Mouse (Mus musculus) testis, adult 2 months (tissue): Measurements from ENCODE around the gene Rangap1. TPM values are rescaled to one million over a fixed set of nuclear protein-coding genes. Genes with fewer than 3 reads are reported as not detected.

Experiments
- H3K27ac ChIP-seq: fragments of 200-500 bp; 2 replicates; pipeline ENCODE4 v1.5.1; 2012; ENCODE audit warnings: low read depth, low read length; ENCODE audit not compliant: control insufficient read depth, insufficient read depth
- H3K27me3 ChIP-seq: fragments of 200-500 bp; 2 replicates; pipeline ENCODE4 v1.6.1; 2012; ENCODE audit warnings: mild to moderate bottlenecking, low read length, moderate library complexity; ENCODE audit not compliant: control insufficient read depth, insufficient read depth
- H3K36me3 ChIP-seq: fragments of 200-500 bp; 2 replicates; pipeline ENCODE4 v1.6.1; 2012; ENCODE audit warnings: mild to moderate bottlenecking, low read length; ENCODE audit not compliant: control insufficient read depth, insufficient read depth
- H3K4me1 ChIP-seq: fragments of 200-500 bp; 2 replicates; pipeline ENCODE4 v1.6.1; 2012; ENCODE audit warnings: low read length; ENCODE audit not compliant: control insufficient read depth, insufficient read depth
- H3K4me3 ChIP-seq: fragments of 200-500 bp; 2 replicates; pipeline ENCODE4 v1.5.1; 2012; ENCODE audit warnings: low read depth, mild to moderate bottlenecking, low read length, moderate library complexity, mixed read lengths; ENCODE audit not compliant: control insufficient read depth
- CTCF ChIP-seq: fragments of 200-500 bp; IDR thresholded peaks from 2 replicates; pipeline ENCODE4 v1.5.1; 2012; ENCODE audit warnings: low read depth, mild to moderate bottlenecking, inconsistent platforms, low read length, moderate library complexity; ENCODE audit not compliant: control insufficient read depth, insufficient read depth, insufficient replicate concordance
- POLR2A ChIP-seq: fragments of 200-500 bp; IDR thresholded peaks from 2 replicates; pipeline ENCODE4 v1.6.1; 2012; ENCODE audit warnings: low read depth, mild to moderate bottlenecking, inconsistent platforms, low read length, moderate library complexity; ENCODE audit not compliant: control insufficient read depth
- polyA plus RNA-seq: library from polyadenylated mRNA; depleted of rRNA; stranded (reverse); fragments of >200 nt; gene quantifications from 2 replicates; pipeline ENCODE4 v1.2.3, GENCODE M21; 2012

Rangap1 gene
- polyA plus RNA-seq, 1 experiment: 234 TPM

DNA sequence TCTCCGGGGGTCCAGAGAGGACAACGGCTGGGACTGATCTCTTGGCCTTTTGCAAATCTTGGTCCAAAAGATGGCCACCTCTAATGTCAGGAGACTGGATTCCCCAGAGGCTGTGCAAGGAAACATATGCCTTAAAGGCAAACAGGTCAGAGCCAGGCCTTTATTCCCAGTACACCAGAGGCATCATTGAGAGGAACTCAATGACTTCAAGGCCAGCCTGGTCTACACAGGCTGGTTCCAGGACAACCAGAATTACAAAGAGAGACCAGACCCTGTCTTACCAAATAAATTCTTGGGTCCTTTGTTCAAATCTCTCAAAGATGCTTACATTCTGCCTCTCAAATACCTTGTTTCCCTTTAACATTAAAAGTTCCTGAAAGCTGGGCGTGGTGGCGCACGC, 23.0 kb downstream of the Rangap1 start:
- Histone ChIP-seq H3K27me3 (no peaks in the 10 kb centered on the region), H3K4me1 (peaks cover 3% of the 10 kb centered on the region), H3K36me3 (peaks cover 2% of the 10 kb centered on the region), H3K4me3 (peak overlapping the region; percentile 5), H3K27ac (no peak overlapping the region)
- TF ChIP-seq CTCF: no peak
- no peak for TF ChIP-seq POLR2A

DNA sequence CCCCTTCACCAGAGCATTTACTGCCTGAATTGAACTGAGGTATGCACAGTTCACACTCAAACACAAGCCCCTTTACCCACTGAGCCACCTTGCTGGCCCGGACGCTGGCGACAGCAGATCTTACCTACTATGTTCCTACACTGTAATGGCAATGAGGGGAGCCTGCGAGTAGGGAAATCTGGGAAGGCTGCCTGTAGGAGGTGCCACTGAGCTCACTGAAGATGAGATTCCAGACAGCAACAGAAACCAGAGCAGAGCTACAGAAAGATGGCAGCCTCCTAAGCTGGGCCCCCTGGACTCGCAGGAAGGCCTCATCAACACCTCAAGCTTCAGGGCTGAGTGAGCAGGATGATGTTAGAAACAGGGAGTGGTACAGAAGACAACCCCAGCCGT, 26.2 kb downstream of the Rangap1 start:
- Histone ChIP-seq H3K4me1 (peaks cover 3% of the 10 kb centered on the region), H3K27me3 (no peaks in the 10 kb centered on the region), H3K27ac (no peak overlapping the region), H3K36me3 (peaks cover 2% of the 10 kb centered on the region; the same call in 1 of the 2 replicates), H3K4me3 (peak overlapping the region; percentile 82)
- TF ChIP-seq POLR2A (no peak), CTCF (no peak)

DNA sequence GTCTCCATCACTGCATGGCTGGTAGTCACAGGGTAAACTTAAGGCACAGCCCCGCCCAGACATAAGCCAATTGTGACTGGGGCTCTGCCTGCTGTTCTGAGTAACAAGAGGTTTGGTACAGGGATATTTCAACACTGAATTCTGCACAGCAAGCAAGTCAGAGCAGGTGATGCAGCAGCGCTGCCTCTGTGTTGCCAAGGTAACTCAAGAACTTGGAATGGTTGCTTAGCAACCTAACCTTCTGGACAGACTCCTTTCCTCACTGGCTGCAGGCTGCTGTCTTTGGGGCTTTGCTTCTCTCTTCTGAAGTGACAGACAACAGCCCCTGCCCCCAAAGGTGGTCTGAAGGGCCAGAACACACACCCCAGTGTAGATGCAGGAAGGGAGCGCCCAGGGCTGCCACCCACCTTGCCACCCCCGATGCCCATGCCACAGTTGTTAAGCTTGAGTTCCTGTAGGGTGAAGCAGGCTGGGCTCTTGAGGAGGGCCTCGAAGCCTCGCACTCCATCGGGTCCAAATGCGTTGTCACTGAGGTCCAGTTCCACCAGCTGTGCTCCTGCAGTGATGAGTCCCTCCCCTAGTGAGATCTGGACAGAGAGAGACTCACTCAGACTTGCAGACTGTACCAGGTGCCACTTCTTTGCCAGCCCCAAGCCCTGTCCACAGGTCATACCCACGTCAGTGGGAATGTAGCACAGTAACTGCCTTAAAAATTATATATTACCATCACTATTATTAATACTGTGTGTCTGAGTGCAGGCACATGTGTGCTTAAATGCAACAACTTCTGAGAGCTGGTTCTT, 26.8 kb downstream of the Rangap1 start:
- peak overlapping the region; percentile 54; the same call in 1 of the 2 replicates for H3K27ac ChIP-seq
- no peaks in the 10 kb centered on the region; the same call in 1 of the 2 replicates for H3K36me3 ChIP-seq
- peak overlapping the region; percentile 82 for H3K4me3 ChIP-seq
- no peaks in the 10 kb centered on the region for H3K27me3 ChIP-seq
- H3K4me1 ChIP-seq: peaks cover 3% of the 10 kb centered on the region
- TF ChIP-seq CTCF (no peak), POLR2A (peak; percentile 23; the same call in 1 of the 2 replicates)

DNA sequence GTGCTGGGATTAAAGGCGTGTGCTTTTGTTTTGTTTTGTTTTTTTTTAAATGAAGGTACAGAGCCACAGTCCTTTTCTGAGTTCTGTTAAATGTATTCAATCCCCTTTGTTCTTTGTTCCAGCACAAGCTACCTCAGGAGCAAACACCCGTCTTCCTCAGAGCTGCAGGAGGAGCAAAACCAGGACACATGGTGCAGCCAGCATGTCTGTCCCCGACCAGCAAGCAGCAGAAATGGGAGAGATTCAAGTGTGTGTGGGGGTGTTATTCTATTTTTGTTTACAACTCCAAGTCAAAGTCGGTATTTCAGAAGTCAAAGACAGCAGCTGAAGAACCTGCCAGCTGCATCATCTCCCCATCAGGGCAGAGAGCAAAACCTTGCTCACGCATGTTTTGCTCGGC, 31.6 kb downstream of the Rangap1 start:
- H3K4me3 ChIP-seq: no peak overlapping the region
- TF ChIP-seq CTCF (no peak), POLR2A (no peak)
- H3K4me1 ChIP-seq: peaks cover 3% of the 10 kb centered on the region
- H3K27ac ChIP-seq: no peak overlapping the region
- peaks cover 2% of the 10 kb centered on the region; the same call in 1 of the 2 replicates for H3K36me3 ChIP-seq
- no peaks in the 10 kb centered on the region for H3K27me3 ChIP-seq

DNA sequence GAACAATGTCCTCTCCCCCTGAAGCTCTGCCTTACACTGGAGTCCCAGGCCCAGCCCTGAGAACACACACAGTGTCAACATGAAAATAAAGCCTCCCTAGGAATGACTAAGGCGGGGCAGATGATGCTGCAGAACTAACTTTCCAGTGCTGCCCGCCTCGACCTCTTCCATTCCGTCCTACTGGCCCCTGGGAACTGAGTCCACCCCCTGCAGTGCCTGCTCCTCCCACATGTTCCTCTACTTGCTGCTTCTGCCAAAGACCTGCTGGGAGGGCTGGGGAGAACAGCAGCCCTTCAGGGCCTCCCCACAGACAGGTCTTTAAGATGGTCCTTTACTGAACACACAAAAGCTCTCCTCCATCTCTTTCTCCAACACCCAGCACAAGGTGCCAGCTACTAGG, 34.5 kb downstream of the Rangap1 start:
- H3K4me1 ChIP-seq: no peaks in the 10 kb centered on the region
- no peak for TF ChIP-seq POLR2A
- TF ChIP-seq CTCF: no peak
- peak overlapping the region; percentile 28; the same call in 1 of the 2 replicates for H3K4me3 ChIP-seq
- no peaks in the 10 kb centered on the region for H3K27me3 ChIP-seq
- H3K36me3 ChIP-seq: peaks cover 2% of the 10 kb centered on the region; the same call in 1 of the 2 replicates
- H3K27ac ChIP-seq: no peak overlapping the region

DNA sequence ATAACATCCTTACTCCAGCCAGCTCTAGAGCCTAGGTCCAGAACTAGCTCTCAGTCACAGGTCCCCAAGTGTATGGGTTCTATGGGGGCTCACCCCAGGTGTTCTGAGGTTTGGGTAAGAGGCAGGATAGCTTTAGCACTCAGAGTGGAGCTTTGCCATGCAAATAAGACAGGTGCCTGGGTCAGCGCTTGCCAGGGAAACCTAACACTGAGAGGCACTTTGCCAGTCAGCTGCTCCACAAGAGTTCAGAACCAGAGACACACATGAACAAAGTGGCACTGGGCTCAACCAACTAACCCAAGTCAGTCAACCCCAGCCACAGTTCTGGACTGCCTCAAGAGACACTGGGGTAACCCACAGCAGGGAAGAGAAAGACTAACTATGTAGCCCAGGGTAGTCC, 35.6 kb downstream of the Rangap1 start:
- H3K27ac ChIP-seq: no peak overlapping the region
- TF ChIP-seq CTCF: no peak
- no peak for TF ChIP-seq POLR2A
- no peaks in the 10 kb centered on the region for H3K27me3 ChIP-seq
- no peaks in the 10 kb centered on the region for H3K4me1 ChIP-seq
- peaks cover 2% of the 10 kb centered on the region; the same call in 1 of the 2 replicates for H3K36me3 ChIP-seq
- H3K4me3 ChIP-seq: no peak overlapping the region

DNA sequence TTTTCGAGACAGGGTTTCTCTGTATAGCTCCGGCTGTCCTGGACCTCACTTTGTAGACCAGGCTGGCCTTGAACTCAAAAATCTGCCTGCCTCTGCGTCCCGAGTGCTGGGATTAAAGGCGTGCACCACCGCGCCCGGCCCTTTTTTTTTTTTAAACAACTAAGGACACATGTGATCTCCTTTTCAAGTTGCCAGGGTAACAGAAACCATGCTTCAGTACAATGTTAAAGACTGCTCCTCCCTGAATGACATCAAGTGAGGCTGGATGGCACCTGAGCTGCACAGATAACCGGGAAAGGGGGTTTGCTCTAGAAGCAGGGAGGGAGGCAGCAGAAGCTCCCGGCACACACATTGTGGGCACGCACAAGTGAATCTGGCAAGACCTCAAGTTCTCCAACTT, 36.3 kb downstream of the Rangap1 start:
- TF ChIP-seq POLR2A (no peak), CTCF (no peak)
- Histone ChIP-seq H3K27me3 (no peaks in the 10 kb centered on the region), H3K4me1 (no peaks in the 10 kb centered on the region), H3K4me3 (no peak overlapping the region), H3K36me3 (peaks cover 2% of the 10 kb centered on the region; the same call in 1 of the 2 replicates), H3K27ac (no peak overlapping the region)
